8 mouse cellular contexts compared by ENCODE assay signal in genomic region chr12:55489986-55490721, GRCm38 (mm10). TPM values are rescaled to one million over a fixed set of nuclear protein-coding genes. Genes with fewer than 3 reads are reported as not detected.
DNase-seq lines count a peak whose midpoint lies in the region; ATAC-seq and TF ChIP-seq lines count a peak whose summit lies in the region.

No protein-coding gene starts in this region.

- no peak for TF ChIP-seq EP300 in heart, adult 2 months (IDR thresholded peaks at IDR 0.05; ENCODE audit: insufficient read depth, low read depth, low read length)

- H3K4me2 ChIP-seq in lung, embryonic 16.5 days (ENCODE audit: low read depth, low read length), result peak overlapping the region; percentile 67
- H3K4me2 ChIP-seq in intestine, embryonic 15.5 days (replicated peaks), result peak overlapping the region; percentile 86
- H3K4me2 ChIP-seq in neural tube, embryonic 15.5 days, result peak overlapping the region; percentile 91

- peak overlapping the region; percentile 83 for H3K4me3 ChIP-seq in heart, adult 2 months
- H3K4me3 ChIP-seq in lung, embryonic 16.5 days (ENCODE audit: low read length), result peak overlapping the region; percentile 83
- peak overlapping the region; percentile 10 for H3K4me3 ChIP-seq in intestine, embryonic 15.5 days (replicated peaks)
- peak overlapping the region; percentile 95; the same call in 1 of the 2 replicates for H3K4me3 ChIP-seq in neural tube, embryonic 15.5 days (replicated peaks)

- TF ChIP-seq POLR2A in heart, adult 2 months (IDR thresholded peaks at IDR 0.05; ENCODE audit: insufficient read depth, low read depth, low read length), result no peak

- no peak for ATAC-seq in lung, embryonic 16.5 days (ENCODE audit: low read depth)
- no peak for ATAC-seq in intestine, embryonic 15.5 days
- no peak for ATAC-seq in neural tube, embryonic 15.5 days (ENCODE audit: low FRiP score)

- no peak; the same call in 1 of the 2 replicates for TF ChIP-seq CTCF in heart, adult 2 months (IDR thresholded peaks at IDR 0.05)

- peaks cover 22% of the 10 kb centered on the region for H3K4me1 ChIP-seq in heart, adult 2 months (ENCODE audit: control insufficient read depth, insufficient read depth, low read length)
- H3K4me1 ChIP-seq in lung, embryonic 16.5 days (replicated peaks; ENCODE audit: control insufficient read depth, insufficient read depth, low read length), result peaks cover 30% of the 10 kb centered on the region
- peaks cover 23% of the 10 kb centered on the region for H3K4me1 ChIP-seq in intestine, embryonic 15.5 days (replicated peaks)
- H3K4me1 ChIP-seq in neural tube, embryonic 15.5 days, result peaks cover 37% of the 10 kb centered on the region

- 56% methylated on average over 14 of the region's 14 CpGs for WGBS in heart, adult 2 months
- 79% methylated on average over 14 of the region's 14 CpGs for WGBS in lung, embryonic 16.5 days
- 61% methylated on average over 14 of the region's 14 CpGs for WGBS in intestine, embryonic 15.5 days
- 89% methylated on average over 14 of the region's 14 CpGs for WGBS in neural tube, embryonic 15.5 days

- peaks cover 29% of the 10 kb centered on the region for H3K36me3 ChIP-seq in heart, adult 2 months (ENCODE audit: control insufficient read depth, insufficient read depth, low read length)
- peaks cover 31% of the 10 kb centered on the region for H3K36me3 ChIP-seq in lung, embryonic 16.5 days (ENCODE audit: control insufficient read depth, insufficient read depth, low read length)
- H3K36me3 ChIP-seq in intestine, embryonic 15.5 days, result peaks cover 7% of the 10 kb centered on the region; the same call in 1 of the 2 replicates
- peaks cover 36% of the 10 kb centered on the region for H3K36me3 ChIP-seq in neural tube, embryonic 15.5 days

- DNase-seq in heart, adult 2 months, result peak; percentile 31 to 42
- DNase-seq in heart, postnatal 36 days, result no peak
- no peak for DNase-seq in lung, postnatal 4 days
- DNase-seq in left cerebral cortex, postnatal 14 days (ENCODE audit: low spot score in 2 of 2), result no peak
- no peak for DNase-seq in left cerebral cortex, adult 18-20 months (ENCODE audit: low spot score in 2 of 2)

- no peaks in the 10 kb centered on the region for H3K27me3 ChIP-seq in heart, adult 2 months (ENCODE audit: control insufficient read depth, insufficient read depth, low read length)
- no peaks in the 10 kb centered on the region for H3K27me3 ChIP-seq in lung, embryonic 16.5 days (ENCODE audit: control insufficient read depth, insufficient read depth, low read depth, low read length)
- no peaks in the 10 kb centered on the region for H3K27me3 ChIP-seq in intestine, embryonic 15.5 days (replicated peaks)
- H3K27me3 ChIP-seq in neural tube, embryonic 15.5 days (replicated peaks), result no peaks in the 10 kb centered on the region

- peak overlapping the region; percentile 98 for H3K27ac ChIP-seq in heart, adult 2 months
- H3K27ac ChIP-seq in lung, embryonic 16.5 days (ENCODE audit: low read length), result no peak overlapping the region
- 0 out of 2 replicates have a peak overlapping the region, but pooled peaks have one; percentile 0 for H3K27ac ChIP-seq in intestine, embryonic 15.5 days
- H3K27ac ChIP-seq in neural tube, embryonic 15.5 days (replicated peaks), result no peak overlapping the region

- no peaks in the 10 kb centered on the region for H3K79me2 ChIP-seq in heart, adult 2 months (replicated peaks; ENCODE audit: control insufficient read depth, insufficient read depth, low read length)

- H3K9ac ChIP-seq in heart, adult 2 months (ENCODE audit: low read depth, low read length), result peak overlapping the region; percentile 72
- peak overlapping the region; percentile 40 for H3K9ac ChIP-seq in lung, embryonic 16.5 days (ENCODE audit: low read length)
- no peak overlapping the region for H3K9ac ChIP-seq in intestine, embryonic 15.5 days
- no peak overlapping the region for H3K9ac ChIP-seq in neural tube, embryonic 15.5 days (replicated peaks)

- H3K9me3 ChIP-seq in lung, embryonic 16.5 days (ENCODE audit: control insufficient read depth, low read length), result no peaks in the 10 kb centered on the region
- no peaks in the 10 kb centered on the region for H3K9me3 ChIP-seq in intestine, embryonic 15.5 days
- H3K9me3 ChIP-seq in neural tube, embryonic 15.5 days (replicated peaks), result no peaks in the 10 kb centered on the region

- intact Hi-C loops in heart, adult 2 months (cut with DNase I), result no loop called here
- intact Hi-C loops in heart, postnatal 36 days (cut with DNase I), result loop anchor here (2.0 kb wide), 1 partner anchor 15 kb away; no protein-coding TSS in a partner anchor
- intact Hi-C loops in left cerebral cortex, postnatal 14 days (cut with DNase I), result loop anchor here (5.0 kb wide), 1 partner anchor 53 kb away; no protein-coding TSS in a partner anchor

RNA-seq across cellular contexts. Expression of gene Nfkbia, which starts 2.3 kb away (rescaled TPM):
- 10 to 100 TPM; 65.7 to 80.3 TPM for total RNA-seq in heart, adult 2 months (2021)
- 86.0 and 106 TPM in 2 replicates for polyA plus RNA-seq in heart, adult 2 months (2012; rRNA removed)
- 10 to 100 TPM; 32.8 to 65.3 TPM for total RNA-seq in heart, postnatal 36 days (2021)
- polyA plus RNA-seq in lung, embryonic 16.5 days (2015; fragmentation: Nextera tagmentation; extraction: Ambion mirVana), result 130 and 136 TPM in 2 replicates
- 72.5 and 74.2 TPM in 2 replicates for polyA plus RNA-seq in intestine, embryonic 15.5 days (2015; fragmentation: Nextera tagmentation; extraction: Ambion mirVana)
- polyA plus RNA-seq in neural tube, embryonic 15.5 days (2015; fragmentation: Nextera tagmentation; extraction: Ambion mirVana), result 60.2 and 92.7 TPM in 2 replicates
- total RNA-seq in left cerebral cortex, postnatal 14 days (2021), result 10 to 100 TPM; 28.3 to 46.4 TPM
- 10 to 100 TPM; 27.2 to 32.0 TPM for total RNA-seq in left cerebral cortex, adult 18-20 months (2021)

Comparison
In these comparisons a context has a peak if more than half of its experiments do, and no peak if none do; other contexts are left out.
1. DNase-seq: peak in heart, adult 2 months (2 of 2); none in heart, postnatal 36 days (0 of 2), lung, postnatal 4 days (0 of 2), left cerebral cortex, postnatal 14 days (0 of 2) and left cerebral cortex, adult 18-20 months (0 of 2).
2. H3K27ac ChIP-seq: peak in heart, adult 2 months (single experiment) and intestine, embryonic 15.5 days (single experiment); none in lung, embryonic 16.5 days (single experiment) and neural tube, embryonic 15.5 days (single experiment).
3. H3K4me3 ChIP-seq: peak in every context shown above with its lines; median percentile 95 in neural tube, embryonic 15.5 days; 83 in heart, adult 2 months; 83 in lung, embryonic 16.5 days; 10 in intestine, embryonic 15.5 days.
4. H3K9ac ChIP-seq: peak in heart, adult 2 months (single experiment) and lung, embryonic 16.5 days (single experiment); none in intestine, embryonic 15.5 days (single experiment) and neural tube, embryonic 15.5 days (single experiment).
5. Peak in every context shown above with its lines, with median percentiles within 50 percentile points of each other: H3K4me2 ChIP-seq.